Mouse (Mus musculus): ENCODE results near the gene Arl15. TPM values are rescaled to one million over a fixed set of nuclear protein-coding genes. Genes with fewer than 3 reads are reported as not detected.

Gene Arl15
- polyA plus RNA-seq (2012; rRNA removed): 11.2 and 13.5 TPM in 2 replicates

GRCm38 (mm10) chr13:113794039-113794704 is at the start of gene Arl15:
Gene Arl15, plus strand, starts transcription at chr13:113794505.

Other genes with a start within 250 kb of the Arl15 start
- gene Snx18, start 175.9 kb upstream of the Arl15 start, polyA plus RNA-seq (2012; rRNA removed): 14.0 and 20.4 TPM in 2 replicates
- 1.3 and 1.9 TPM in 2 replicates for gene Hspb3, start 130.8 kb upstream of the Arl15 start, polyA plus RNA-seq (2012; rRNA removed)